Mouse (Mus musculus) spleen, adult 2 months (tissue): ENCODE data around the gene Spag16. TPM values are rescaled to one million over a fixed set of nuclear protein-coding genes. Genes with fewer than 3 reads are reported as not detected.

Experiments used
- DNase-seq, 2 experiments: peaks; one replicate each; pipeline versions ENCODE4 v3.0.0 to v3.0.0-alpha.2; 2012 to 2021; ENCODE audit warnings: low spot score in 2 of 2, low read depth in 1 of 2
- H3K27ac ChIP-seq: fragments of 200-500 bp; 2 replicates; pipeline ENCODE4 v1.5.1; 2012; ENCODE audit warnings: low read length, inconsistent platforms; ENCODE audit not compliant: insufficient read depth
- H3K27me3 ChIP-seq: fragments of 200-500 bp; 2 replicates; pipeline ENCODE4 v1.6.1; 2012; ENCODE audit warnings: mild to moderate bottlenecking, moderate library complexity, low read length, inconsistent platforms; ENCODE audit not compliant: control insufficient read depth, insufficient read depth
- H3K36me3 ChIP-seq: fragments of 200-500 bp; 2 replicates; pipeline ENCODE4 v1.6.1; 2012; ENCODE audit warnings: mild to moderate bottlenecking, low read length, inconsistent platforms; ENCODE audit not compliant: control insufficient read depth, insufficient read depth
- H3K4me1 ChIP-seq: fragments of 200-500 bp; 2 replicates; pipeline ENCODE4 v1.6.1; 2011; ENCODE audit warnings: inconsistent platforms; ENCODE audit not compliant: control insufficient read depth, insufficient read depth, insufficient read length
- H3K4me3 ChIP-seq: fragments of 200-500 bp; 2 replicates; pipeline ENCODE4 v1.5.1; 2011; ENCODE audit warnings: mild to moderate bottlenecking, inconsistent platforms; ENCODE audit not compliant: insufficient read depth, insufficient read length; ENCODE audit errors: extremely low read depth
- CTCF ChIP-seq: fragments of 200-500 bp; IDR thresholded peaks from 2 replicates; pipeline ENCODE4 v1.5.1; 2011; ENCODE audit warnings: mild to moderate bottlenecking, inconsistent platforms; ENCODE audit not compliant: insufficient read depth, insufficient read length, insufficient replicate concordance; ENCODE audit errors: extremely low read depth
- POLR2A ChIP-seq: fragments of 200-500 bp; IDR thresholded peaks from 2 replicates; pipeline ENCODE4 v1.6.1; 2011; ENCODE audit warnings: low read depth, low read length, inconsistent platforms
- WGBS: fragments of 180-500 bp; shearing (Covaris S2); methylation state at CpG from one replicate; pipeline ENCODE4 v1.1.7; 2018; 5-methylcytosine and 5-hydroxymethylcytosine counted together
- polyA plus RNA-seq: library from polyadenylated mRNA; depleted of rRNA; stranded (reverse); fragments of >200 nt; gene quantifications from 2 replicates; pipeline ENCODE4 v1.2.3, GENCODE M21; 2012; rRNA removed

Gene Spag16
- polyA plus RNA-seq = not detected in 2 replicates

DNA sequence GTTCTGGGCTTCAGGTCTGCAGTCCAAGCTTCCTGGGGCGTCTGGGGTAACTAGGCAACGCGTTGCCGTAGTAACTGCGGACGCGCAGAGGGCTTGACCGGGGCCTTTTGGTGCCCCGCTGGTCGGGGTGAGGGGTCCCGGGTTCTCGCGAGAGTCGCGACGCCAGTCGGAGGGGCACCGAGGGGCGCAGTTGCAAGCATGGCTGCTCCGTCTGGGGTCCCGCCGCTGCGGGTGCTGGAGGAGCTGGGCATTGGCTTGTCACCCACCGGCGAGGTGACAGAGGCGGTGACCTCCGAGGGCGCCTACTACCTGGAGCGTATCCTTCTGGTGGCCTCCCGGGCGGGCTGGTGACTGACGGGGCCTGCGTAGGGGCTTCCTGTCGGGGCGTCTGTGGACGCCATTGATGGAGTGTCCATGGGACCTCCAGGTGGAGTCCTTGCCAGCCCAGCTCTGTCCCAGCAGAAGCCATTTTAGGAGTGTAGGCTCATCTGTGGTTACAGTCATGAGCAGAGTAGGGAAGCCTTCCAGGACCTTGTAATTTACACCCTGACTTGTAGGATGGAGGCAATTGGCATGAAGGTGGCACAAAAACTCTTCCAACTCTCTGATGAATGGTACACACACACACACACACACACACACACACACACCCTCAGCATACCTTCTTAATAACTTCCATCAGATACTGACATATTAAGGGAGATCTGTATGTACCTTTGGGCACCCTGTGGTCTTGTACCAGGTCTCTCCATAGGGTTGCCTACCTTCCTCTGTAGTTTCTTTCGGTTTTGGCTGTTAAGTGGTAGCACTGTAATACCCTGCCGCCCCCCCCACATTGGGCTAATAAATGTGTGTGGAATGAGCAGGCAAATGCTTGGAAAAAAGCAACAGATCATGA lies at the start of gene Spag16:
Gene Spag16, plus strand, starts transcription at position 165 of the 898 bp plus-strand sequence.
- whole genome bisulfite sequencing = 19% methylated on average over 38 of the region's 38 CpGs
- DNase-seq = no peak
- Histone ChIP-seq H3K36me3 (no peaks in the 10 kb centered on the region), H3K4me1 (no peaks in the 10 kb centered on the region; the same call in 1 of the 2 replicates), H3K4me3 (no peak within 1 kb of the TSS), H3K27ac (no peak within 1 kb of the TSS), H3K27me3 (no peaks in the 10 kb centered on the region)
- TF ChIP-seq CTCF (no peak), POLR2A (no peak)

DNA sequence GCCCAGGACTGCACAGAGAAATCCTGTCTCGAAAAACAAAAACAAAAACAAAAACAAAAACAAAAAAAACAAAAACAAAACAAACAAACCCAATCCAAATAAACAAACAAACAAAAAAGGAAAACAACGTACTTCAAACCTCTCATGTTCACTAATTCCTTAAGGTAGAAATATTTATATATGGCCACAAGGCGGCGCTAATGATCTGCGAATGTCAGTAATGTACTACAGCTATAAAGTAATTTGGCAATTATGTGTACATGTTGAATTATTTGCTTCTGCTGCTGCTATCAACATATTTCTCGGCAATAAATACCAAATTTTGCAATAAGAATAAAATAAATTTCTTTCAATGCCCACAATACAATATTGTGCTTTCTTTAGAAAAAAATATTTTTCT lies 41.6 kb upstream of the Spag16 start:
- no peak overlapping the region for H3K27ac ChIP-seq
- WGBS = 7% methylated on average over 6 of the region's 6 CpGs
- no peaks in the 10 kb centered on the region for H3K4me1 ChIP-seq
- H3K27me3 ChIP-seq = no peaks in the 10 kb centered on the region
- peak in 1 of 2 experiments; percentile 8 for DNase-seq
- TF ChIP-seq CTCF (no peak), POLR2A (no peak)
- no peaks in the 10 kb centered on the region for H3K36me3 ChIP-seq
- no peak overlapping the region for H3K4me3 ChIP-seq

DNA sequence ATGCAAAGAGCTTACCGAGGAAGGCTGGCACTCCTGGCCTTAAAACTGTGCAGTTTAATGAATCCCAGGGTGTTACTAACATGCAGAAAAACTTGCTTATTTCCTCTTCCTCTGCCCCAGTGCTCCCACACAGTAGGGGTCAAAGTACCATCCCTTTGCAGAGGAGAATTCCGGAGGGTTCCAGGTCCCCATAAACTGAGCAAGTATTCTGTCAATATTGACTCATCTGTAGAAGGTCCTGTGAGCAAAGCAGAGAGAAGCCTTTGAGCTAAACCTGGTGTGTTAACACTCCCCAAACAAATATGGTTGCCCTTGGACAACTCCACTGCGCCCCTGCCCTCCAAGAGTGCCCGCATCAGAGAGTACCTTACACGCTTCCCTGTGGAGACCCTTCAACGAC lies 40.1 kb upstream of the Spag16 start:
- 70% methylated on average over 6 of the region's 6 CpGs for WGBS

DNA sequence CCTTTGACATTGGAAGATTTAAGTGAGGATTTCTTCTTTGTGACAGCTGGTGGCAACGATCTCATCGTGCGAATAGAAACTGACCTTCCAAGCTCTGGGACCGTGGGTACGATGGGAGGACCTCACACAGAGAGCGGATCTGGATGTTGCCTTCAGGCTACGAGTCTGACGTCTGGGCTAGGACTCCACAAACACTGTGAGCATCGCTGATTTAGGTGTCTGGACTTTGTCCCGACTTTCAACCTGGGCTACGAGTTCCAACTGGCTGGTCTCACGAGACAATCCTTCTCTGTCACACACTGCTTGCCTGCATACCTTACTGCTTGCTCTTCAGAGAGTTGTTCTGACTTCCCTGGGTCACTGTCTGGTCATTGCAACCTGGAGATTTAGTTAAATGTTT lies 39.4 kb upstream of the Spag16 start:
- H3K4me1 ChIP-seq = no peaks in the 10 kb centered on the region
- TF ChIP-seq CTCF (no peak), POLR2A (no peak)
- no peak for DNase-seq
- H3K27ac ChIP-seq = no peak overlapping the region
- H3K4me3 ChIP-seq = no peak overlapping the region
- WGBS = 83% methylated on average over 12 of the region's 12 CpGs
- H3K27me3 ChIP-seq = no peaks in the 10 kb centered on the region
- no peaks in the 10 kb centered on the region for H3K36me3 ChIP-seq

More for the DNA sequence above, 40.1 kb upstream of the Spag16 start:
- TF ChIP-seq CTCF = no peak
- no peak for TF ChIP-seq POLR2A
- Histone ChIP-seq H3K36me3 (no peaks in the 10 kb centered on the region), H3K27ac (no peak overlapping the region), H3K4me3 (no peak overlapping the region), H3K27me3 (no peaks in the 10 kb centered on the region), H3K4me1 (no peaks in the 10 kb centered on the region)
- no peak for DNase-seq

DNA sequence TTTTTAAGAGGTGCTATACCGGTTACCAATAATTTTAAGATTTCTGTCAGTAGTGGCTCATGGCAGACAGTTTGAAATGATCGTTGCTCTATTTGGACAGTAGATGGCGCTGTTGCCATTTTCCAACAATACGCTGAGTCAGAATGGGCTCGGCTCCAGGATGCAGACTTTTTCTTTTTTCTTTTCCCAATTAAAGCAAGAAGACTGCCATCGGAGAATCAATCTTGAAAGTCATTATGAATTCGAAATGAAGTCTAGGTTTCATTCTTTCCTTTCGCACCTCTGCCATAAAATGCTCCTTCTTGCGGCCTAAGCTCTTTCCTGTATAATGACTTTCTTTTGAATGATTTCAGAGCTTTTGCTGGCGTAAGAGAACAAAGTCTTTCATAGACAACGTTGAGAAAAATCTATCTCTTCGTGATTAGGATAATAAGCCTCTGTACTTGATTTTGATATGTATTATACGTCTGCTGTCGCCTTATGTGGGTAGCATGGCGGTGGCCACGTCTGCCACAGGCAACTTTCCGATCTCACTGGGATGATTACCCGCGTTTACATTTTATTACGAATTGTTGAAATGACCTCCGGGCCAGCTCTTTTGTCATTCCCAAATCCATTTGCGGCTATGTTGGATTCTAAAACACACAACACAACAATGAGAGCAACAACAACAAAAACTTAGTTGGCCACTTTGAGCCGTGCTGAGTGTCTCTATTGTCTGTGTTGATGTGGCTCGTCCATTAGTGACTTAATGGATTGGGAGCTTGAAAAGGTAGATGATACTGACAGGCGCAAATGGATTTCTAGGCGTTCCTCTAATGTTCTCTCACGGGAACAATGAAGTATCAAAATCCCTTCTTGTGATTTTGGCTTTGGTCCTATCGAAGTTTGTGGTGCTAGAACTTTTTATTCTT lies 36.2 kb upstream of the Spag16 start:
- peak in 1 of 2 experiments; percentile 6 for DNase-seq
- Histone ChIP-seq H3K4me1 (no peaks in the 10 kb centered on the region), H3K27ac (no peak overlapping the region), H3K27me3 (no peaks in the 10 kb centered on the region), H3K4me3 (no peak overlapping the region), H3K36me3 (no peaks in the 10 kb centered on the region)
- peak; percentile 35; the same call in 1 of the 2 replicates for TF ChIP-seq CTCF
- no peak for TF ChIP-seq POLR2A
- WGBS = 56% methylated on average over 28 of the region's 28 CpGs

DNA sequence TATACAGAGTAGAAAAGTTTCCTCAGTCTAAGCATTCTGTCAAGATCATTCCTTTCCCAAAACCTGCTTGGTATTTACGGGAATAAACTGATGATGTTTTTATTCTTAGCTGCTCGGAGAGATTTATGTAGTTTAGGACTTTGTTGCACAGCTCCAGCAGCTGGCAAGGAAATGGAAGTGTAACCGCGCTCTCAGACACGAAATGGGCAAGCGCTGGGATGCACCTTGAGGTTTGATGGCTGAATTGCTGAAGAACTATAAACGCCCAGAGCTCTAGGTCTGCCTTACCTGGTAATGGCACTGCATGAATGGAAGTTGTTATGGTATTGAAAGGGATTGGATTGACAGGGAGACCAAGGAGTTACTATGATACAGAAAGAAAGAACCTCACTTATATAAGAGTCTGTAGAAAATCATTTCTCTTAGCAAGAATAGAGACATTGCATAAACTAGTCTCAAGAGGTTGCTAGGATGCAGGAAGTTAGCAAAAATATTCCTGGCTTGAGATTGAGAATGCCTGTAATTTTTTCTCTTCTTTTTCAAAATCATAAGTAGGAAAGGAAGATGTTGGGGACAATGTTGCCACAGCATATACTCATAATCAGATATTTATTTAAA lies 27.7 kb upstream of the Spag16 start:
- H3K27me3 ChIP-seq = no peaks in the 10 kb centered on the region
- H3K36me3 ChIP-seq = no peaks in the 10 kb centered on the region
- no peaks in the 10 kb centered on the region for H3K4me1 ChIP-seq
- 87% methylated on average over 7 of the region's 7 CpGs for WGBS
- H3K27ac ChIP-seq = no peak overlapping the region
- no peak for DNase-seq
- no peak overlapping the region for H3K4me3 ChIP-seq
- no peak for TF ChIP-seq POLR2A
- no peak for TF ChIP-seq CTCF
